Mouse (Mus musculus): ENCODE measurements at regions not wholly inside any gene's neighbourhood (a gene's known extent, or its start where the extent isn't known, plus 50 kb on each side); places are given as distances from the start of the nearest gene placed in this dataset.

DNA sequence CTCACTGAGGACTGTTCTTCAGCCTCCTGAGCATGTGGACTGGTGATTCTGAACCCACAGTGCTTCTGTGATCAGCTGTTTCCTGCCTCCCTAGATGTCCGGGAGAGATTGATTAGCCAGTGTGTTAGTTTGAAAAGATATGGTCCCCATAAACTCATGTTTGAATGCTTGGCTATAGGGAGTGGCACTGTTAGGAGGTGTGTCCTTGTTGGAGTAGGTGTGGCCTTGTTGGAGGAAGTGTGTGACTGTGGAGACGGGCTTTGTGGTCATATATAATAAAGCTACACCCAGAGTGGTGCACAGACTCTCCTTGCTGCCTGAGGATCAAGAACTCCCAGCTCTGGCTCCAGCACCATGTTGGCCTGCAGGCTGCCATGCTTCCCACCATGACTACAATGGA lies 458.9 kb upstream of the Kcnab2 start:
- TF ChIP-seq CTCF (IDR thresholded peaks at IDR 0.05; ENCODE audit: low read depth) (no peak), EP300 (IDR thresholded peaks at IDR 0.05; ENCODE audit: low read depth) (no peak)

All from heart, postnatal 0 days (tissue).